Mouse (Mus musculus): ENCODE measurements at regions not wholly inside any gene's neighbourhood (a gene's known extent, or its start where the extent isn't known, plus 50 kb on each side); places are given as distances from the start of the nearest gene placed in this dataset.

- no peak for TF ChIP-seq USF1 (IDR thresholded peaks at IDR 0.05; ENCODE audit: low read depth)
- TF ChIP-seq POLR2A (IDR thresholded peaks at IDR 0.05; ENCODE audit: insufficient read length, low read depth) = no peak
- TF ChIP-seq MAX (IDR thresholded peaks at IDR 0.05; ENCODE audit: low read depth) = no peak
- TF ChIP-seq TCF3 (IDR thresholded peaks at IDR 0.05; ENCODE audit: insufficient read length, low read depth) = no peak
- no peak for TF ChIP-seq E2F4 (IDR thresholded peaks at IDR 0.05; ENCODE audit: insufficient read depth)
- no peak for TF ChIP-seq MYOG (IDR thresholded peaks at IDR 0.05; ENCODE audit: control insufficient read depth in 1 of 3, insufficient read depth in 1 of 3, insufficient read length in 2 of 3, low read depth in 2 of 3)
- TF ChIP-seq POLR2AphosphoS2 (IDR thresholded peaks at IDR 0.05; ENCODE audit: insufficient read length, low read depth) = no peak
- no peak for TF ChIP-seq TCF12 (IDR thresholded peaks at IDR 0.05; ENCODE audit: insufficient read depth, poor library complexity, severe bottlenecking)
- TF ChIP-seq CEBPB (IDR thresholded peaks at IDR 0.05; ENCODE audit: insufficient read depth, poor library complexity, severe bottlenecking) = no peak
- no peak for TF ChIP-seq MYOD1 (IDR thresholded peaks at IDR 0.05; ENCODE audit: control insufficient read depth in 1 of 3, insufficient read length in 2 of 3, low read depth in 2 of 3)
- no peak for TF ChIP-seq SRF (IDR thresholded peaks at IDR 0.05; ENCODE audit: control insufficient read depth, insufficient read length, low read depth)
- no peak for TF ChIP-seq REST (IDR thresholded peaks at IDR 0.05; ENCODE audit: insufficient read depth, insufficient read length)
These were observed 125.0 kb upstream of the Dpp6 start for GRCm38 (mm10) chr5:26692013-26692412.

Data from myocyte (in vitro differentiated cells).